Mouse (Mus musculus): Measurements from ENCODE around the gene Kif18a. TPM values are rescaled to one million over a fixed set of nuclear protein-coding genes. Genes with fewer than 3 reads are reported as not detected.

The Kif18a gene
- total RNA-seq, 4 experiments from 2014 or later = 0.72 to 1.6 (median 1.2) TPM

DNA sequence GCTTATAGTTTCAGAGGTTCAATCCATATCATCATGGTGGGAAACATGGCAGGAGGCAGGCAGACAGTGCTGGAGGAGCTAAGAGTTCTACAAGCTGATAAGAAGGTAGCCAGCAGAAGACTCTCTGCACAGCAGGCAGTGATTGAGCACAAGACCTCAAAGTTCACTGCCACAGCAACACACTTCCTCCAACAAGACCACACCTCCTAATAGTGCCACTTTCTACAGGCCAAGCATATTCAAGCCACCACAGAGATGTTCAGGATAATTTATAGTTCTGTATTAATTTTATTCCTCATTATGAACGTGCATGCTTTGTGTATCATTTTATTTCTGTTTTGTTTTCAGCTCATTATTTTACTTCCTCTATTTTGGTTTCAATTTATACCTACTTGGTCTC, 85.4 kb downstream of the Kif18a start:
- no peak for DNase-seq (ENCODE audit: low spot score in 2 of 2)

DNA sequence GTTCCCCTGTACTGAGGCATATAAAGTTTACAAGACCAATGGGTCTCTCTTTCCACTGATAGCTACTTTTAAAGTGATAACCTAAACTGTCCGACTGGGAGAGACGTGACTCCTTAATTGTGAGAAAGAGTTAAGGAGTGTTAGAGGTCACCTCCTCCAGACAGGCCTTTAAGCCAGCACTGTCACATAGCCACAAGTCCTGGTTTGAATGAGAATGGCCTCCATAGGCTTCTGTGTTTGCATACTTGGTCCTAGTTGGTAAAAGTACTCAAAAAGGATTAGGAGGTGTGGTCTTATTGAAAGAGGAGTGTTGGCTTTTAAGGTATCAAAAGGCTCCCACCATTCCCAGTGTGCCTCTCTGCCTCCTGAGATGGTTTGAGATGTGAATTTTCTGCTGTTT, 94.3 kb downstream of the Kif18a start:
- DNase-seq (ENCODE audit: low spot score in 2 of 2) = no peak

DNA sequence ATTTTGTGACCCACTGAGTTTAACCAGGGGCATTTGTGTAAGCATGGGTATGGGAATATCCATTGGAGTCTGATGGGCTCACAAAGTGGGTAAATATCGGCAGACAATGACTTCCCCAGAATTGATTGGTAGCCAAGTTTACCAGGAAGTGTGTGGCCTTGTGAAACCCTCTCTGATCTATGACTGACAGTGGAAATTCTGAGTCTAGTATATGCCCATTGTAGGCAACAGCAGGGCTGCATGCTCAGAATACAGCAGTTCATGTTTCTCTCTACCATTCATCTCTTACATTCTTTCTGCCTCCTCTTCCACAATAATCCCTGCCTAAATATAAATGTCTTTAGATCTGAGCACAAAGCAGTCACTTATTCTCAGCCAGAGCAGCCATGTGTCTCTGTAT, 103.5 kb downstream of the Kif18a start:
- no peak for DNase-seq (ENCODE audit: low spot score in 2 of 2)

DNA sequence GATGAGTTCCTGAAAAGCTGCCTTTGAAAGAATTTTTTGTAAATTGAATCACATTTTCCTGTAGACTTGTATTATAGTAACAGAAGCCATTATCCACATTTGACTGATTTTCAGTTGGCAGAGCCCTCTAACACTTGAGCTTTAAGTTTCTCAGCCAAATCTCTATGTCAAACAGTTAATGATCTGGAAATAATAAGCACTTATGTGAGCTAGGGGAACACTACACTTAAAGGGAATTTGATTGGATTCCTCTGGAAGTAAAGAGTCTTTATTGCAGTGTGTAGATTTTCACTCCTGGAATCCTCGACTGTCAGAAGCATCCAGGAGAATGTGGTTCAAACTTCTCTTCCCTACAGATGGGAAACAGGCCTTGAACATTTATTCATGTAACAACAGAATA, 105.7 kb downstream of the Kif18a start:
- no peak for DNase-seq (ENCODE audit: low spot score in 2 of 2)

- DNase-seq (ENCODE audit: low spot score in 2 of 2) = no peak
Measured at GRCm38 (mm10) chr2:109388733-109389132, 108.2 kb downstream of the Kif18a start.

DNA sequence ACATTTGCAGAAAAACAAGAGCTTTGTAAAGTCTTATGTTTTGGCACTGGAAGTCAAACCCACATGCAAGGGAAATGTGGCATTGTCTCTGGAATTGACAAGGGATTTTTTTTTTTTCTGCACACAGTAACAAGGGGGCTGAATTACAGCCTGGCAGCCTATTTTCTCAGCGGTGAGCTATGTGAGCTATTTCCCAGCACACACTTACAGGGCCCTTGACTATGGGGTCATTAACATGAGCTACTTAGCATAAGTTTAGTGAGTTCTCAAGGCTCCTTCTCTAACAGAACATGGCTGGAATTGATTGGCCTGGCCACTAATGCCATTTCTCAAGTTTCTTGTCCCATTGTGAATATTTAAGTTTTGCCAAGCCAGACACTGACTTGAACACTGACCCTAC, 109.4 kb downstream of the Kif18a start:
- DNase-seq (ENCODE audit: low spot score in 2 of 2) = no peak

Other genes with a start within 250 kb of the Kif18a start
- gene Mettl15, start within 50 bp of the Kif18a start, total RNA-seq (2022) = 1 to 10 TPM; 5.5 to 7.4 (median 5.9) TPM